Mouse (Mus musculus): ENCODE measurements around the gene Osbpl10. TPM values are rescaled to one million over a fixed set of nuclear protein-coding genes. Genes with fewer than 3 reads are reported as not detected.

The Osbpl10 gene
- total RNA-seq, 4 experiments from 2014 or later = 1.9 to 4.3 (median 3.1) TPM

DNA sequence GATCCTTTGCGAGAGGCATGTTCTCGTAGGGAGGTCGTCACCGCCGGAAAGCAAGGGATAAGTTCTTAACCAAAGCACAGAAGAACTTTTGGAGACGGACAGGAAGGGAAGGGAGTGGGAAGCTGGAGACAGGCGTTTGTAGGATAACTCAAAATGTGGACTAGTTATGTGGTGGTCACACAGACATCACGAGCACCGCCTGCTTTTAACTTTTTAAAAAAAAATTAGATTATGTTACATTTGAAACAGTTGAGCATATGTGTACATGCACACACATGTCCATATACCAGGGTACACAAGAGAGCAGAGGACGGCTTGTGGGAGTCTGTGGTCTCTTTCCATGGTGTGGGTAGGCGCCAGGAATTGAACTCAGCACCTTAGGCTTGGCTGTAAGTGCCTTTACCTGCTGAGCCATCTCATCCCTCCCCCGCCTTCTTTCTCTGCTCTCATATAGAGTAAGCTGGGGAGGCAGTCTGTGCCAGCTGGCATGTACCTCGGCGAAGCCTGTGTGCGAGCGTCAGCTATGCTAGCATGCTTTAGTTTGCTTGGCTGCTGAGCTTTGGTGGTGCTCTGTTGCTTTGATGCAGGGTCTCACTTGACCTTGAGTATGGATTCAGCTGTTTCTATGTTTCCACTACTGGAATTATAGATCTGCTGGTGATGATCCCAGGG is 4.5 kb downstream of the Osbpl10 start, which contains the start of gene Rps27rt:
Gene Rps27rt (minus strand): TSS at position 51 of the 672 bp plus-strand sequence.
- no peak for DNase-seq (ENCODE audit: low spot score in 2 of 2)

DNA sequence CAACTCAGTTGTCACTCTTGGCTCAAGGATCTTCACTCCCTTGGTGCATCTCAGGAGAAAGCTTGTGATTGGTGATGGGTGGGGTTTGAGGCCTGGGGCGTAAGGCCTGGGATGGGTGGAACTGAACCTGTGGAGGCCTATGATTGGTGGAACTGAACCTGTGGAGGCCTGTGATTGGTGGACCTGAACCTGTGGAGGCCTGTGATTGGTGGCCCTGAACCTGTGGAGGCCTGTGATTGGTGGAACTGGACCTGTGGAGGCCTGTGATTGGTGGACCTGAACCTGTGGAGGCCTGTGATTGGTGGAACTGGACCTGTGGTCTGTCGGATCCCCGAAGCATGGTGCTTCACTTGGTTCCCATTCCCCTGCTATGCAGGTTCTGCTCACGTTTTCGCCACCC is 7.4 kb downstream of the Osbpl10 start:
- DNase-seq (ENCODE audit: low spot score in 2 of 2) = no peak

DNA sequence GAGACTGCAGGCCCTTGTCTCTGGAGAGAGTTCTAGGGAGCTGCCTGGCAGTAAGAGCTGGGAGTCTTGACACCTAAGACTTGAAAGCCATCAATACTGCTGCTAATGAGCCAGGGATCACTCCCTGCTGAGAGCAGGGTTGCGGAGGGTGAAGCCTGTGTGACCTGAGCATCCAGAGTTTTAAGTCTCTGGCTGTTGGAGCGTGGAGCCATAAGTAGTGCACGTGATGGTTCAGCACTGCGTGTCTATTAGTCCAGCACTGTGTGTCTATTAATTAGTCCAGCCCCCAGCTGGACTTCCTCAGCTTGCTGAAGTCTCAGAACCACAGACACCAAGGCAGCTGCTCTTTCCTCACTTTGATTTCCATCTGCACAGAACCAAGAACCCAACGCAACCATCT is 8.0 kb downstream of the Osbpl10 start:
- DNase-seq (ENCODE audit: low spot score in 2 of 2) = no peak

DNA sequence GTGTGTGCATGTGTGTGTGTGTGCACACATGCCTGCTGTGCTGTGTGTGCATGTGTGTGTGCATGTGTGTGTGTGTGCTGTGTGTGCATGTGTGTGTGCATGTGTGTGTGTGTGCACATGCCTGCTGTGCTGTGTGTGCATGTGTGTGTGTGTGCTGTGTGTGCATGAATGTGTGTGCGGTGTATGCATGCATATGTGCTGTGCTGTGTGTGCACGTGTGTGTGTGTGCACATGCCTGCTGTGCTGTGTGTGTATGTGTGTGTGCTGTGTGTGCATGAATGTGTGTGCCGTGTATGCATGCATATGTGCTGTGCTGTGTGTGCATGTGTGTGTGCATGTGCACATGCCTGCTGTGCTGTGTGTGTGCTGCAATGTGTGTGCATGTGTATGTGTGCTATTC is 9.7 kb downstream of the Osbpl10 start:
- no peak for DNase-seq (ENCODE audit: low spot score in 2 of 2)

DNA sequence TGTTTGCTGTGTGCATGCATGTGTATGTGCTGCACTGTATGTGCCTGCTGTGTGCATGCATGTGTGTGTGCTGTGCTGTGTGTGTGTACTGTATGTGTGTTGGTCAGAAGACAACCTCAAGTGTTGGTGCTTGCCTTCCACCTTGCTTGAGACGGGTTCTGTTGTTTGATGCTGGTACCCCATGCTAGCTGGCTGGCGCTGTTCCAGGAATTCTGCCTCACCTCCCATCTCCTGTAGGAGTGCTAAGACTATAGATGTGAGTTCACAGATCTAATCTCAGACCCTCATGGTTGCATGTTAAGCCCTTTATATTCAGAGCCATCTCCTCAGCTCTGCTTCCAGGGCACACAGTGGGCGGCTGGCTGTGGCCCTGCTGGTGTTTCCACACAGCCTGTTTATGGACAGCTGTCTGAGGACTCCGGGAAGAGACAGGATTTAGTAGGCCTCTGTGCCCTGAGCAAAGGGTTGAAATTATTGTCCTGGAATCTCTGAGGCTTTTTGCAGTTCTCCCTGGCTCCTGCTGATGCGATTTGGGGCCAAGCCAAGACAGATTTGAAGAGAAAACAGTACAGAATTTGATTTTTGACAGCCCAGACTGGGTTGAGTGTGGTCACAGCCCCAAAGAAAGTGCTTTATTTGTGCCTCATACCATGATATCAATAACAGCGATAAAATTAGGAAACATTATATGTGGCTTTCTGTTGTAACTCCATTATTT is 10.4 kb downstream of the Osbpl10 start:
- DNase-seq (ENCODE audit: low spot score in 2 of 2) = no peak

DNA sequence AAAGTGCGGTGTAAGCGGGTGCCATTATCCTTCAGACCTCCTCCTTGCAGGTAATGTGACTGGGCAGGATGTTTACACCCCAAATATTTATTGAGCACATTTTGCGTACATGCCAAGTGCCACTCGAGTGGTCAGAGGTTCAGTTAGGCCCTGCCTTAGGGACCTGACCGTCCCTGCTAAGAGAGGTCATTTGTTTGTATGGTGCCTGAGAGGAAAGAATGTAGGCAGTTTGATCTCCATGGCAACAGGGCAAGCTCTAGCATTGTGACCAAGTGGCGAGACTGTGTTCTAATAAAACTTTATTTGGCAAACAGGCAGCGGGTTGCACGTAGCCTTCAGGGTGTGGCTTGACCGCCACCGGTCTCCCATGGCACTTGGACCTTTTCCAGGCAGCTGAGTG is 12.1 kb downstream of the Osbpl10 start:
- DNase-seq (ENCODE audit: low spot score in 2 of 2) = no peak

DNA sequence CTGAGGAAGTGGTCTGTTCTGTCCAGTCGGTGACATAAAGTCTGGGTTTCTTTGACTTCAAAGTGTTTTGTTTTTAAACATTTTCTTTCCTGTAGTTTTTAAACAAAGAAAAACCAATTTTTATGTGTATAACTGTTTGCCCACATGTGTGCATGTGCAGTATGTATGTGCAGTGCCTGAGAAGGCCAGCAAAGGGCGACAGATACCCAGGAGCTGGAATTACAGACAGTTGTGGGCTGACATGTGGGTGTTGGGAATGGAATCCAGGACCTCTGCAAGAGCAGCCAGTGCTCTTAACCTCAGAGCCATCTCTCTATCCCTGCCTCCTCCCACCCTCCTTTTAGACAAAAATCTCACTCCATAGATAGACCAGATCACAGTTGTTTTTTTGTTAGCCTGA is 14.2 kb downstream of the Osbpl10 start:
- no peak for DNase-seq (ENCODE audit: low spot score in 2 of 2)

DNA sequence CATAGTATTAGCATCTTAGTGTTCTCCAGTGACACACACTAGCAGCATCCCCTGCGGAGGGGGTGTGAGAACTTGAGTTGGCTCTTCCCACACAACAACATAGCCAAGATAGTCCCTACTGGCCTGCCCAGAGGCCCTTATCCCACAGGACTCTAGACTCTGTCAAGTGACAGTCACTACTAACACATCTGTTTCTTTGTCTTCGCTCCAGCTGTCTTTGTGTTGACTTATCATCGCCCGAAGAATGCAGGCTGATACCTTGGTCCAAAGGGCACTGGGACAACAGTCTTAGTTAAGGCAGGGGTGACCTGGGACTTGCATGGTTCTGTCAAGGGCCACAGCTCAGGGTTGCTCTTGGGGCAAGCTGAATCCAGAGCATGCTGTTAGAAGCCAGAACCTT is 16.9 kb downstream of the Osbpl10 start:
- DNase-seq (ENCODE audit: low spot score in 2 of 2) = no peak

DNA sequence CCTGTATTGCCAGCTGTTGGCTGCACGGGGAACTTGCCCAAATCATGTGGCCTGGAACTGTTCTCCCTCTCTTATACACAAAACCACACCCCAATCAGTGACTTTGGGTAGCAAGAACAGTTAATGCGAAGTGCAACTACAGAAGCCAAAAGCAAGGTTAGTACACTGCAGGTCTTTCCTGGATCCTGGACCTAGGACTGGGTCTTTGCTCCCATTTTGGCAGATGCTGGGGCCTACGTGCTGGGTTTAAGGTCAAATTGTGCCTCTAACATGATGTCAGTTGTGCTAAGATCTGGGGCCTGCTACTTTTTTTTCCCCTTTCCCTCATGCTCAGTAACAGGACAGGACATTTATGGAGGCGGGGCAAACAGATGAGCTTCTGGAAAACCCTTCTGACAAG is 17.3 kb downstream of the Osbpl10 start:
- DNase-seq (ENCODE audit: low spot score in 2 of 2) = no peak

DNA sequence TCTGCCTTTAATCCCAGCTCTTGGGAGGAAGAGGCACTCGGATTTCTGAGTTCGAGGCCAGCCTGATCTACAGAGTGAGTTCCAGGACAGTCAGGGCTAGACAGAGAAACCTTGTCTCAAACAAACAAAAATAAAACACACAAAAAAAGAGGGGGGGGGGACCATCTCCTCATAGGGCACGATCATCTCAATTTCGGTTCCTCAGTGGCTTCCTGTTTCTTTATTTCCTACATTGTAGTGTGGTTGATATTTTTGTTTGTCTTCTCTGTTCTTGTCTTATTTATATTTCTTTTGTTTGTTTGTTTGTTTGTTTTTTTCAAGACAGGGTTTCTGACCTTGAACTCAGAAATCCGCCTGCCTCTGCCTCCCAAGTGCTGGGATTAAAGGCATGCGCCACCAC is 18.1 kb downstream of the Osbpl10 start:
- DNase-seq (ENCODE audit: low spot score in 2 of 2) = no peak

DNA sequence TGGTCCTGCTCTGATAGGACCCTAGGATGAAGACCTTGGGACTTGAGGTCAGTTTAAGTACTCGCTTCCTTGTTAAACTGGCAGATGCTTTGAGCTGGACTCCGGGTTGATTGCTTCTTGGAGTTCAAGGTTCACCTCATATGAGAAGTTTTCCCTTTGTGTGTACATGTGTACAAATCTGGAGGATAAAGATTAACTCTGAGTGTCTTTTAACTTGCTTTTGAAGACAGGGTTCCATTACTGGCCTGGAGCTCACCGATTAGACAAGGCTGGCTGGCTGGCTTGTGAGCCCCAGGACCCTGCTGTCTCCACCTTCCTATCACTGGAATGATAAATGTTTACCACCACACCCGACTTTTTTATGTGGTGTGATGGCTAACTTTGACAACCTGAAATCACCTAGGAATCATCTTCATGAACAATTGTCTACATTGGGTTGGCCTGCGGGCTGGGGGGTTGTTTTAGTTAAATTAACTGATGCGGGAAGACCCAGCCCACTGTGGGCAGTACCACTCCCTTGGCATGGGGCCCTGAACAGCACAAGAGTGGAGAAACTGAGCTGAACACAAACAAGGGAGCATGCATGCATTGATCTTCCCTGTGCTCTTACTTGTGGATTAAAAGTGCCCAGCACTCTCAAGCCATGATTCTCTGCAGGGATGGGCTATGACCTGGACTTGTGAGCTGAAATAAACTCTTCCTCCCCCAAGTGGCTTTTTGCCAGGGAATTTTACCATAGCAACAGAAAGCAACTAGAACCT is 20.8 kb downstream of the Osbpl10 start:
- no peak for DNase-seq (ENCODE audit: low spot score in 2 of 2)

DNA sequence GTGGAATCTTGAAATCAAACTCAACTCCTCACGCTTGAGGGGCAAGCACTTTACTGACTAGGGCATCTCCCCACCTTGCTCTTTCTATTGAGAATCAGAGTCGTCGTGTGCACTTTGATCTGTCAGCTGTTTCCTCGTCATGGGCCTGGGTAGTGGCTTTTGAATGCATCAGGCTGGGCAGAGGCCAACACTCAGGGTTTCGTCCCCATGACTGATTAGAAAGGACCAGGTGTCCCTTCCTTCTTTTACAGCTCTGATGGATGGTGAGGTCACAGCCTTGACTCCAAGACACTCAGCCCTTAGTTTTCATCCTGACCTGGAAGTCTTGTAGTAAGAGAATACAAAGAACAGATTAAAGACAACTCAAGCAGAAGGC is 21.4 kb downstream of the Osbpl10 start:
- no peak for DNase-seq (ENCODE audit: low spot score in 2 of 2)

DNA sequence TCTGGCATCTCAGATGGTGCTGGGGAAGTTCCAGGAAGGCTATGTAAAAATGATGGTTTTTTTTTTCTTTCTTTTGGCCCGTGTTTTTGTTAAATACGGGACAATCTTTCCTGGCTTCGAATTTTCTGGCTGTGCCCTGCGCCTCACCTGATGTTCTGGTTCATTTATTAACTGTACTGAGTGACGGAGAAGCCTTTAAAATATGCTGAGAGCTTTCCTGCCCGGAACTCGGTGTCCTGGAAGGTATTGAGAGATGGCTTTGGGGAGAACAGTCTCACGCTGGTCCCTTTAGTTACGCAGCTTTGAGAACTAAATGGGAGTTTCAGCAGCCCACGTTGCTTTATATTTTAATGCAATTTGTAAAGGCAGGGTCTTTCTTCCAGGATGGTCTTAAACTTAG is 27.1 kb downstream of the Osbpl10 start:
- DNase-seq (ENCODE audit: low spot score in 2 of 2) = no peak

DNA sequence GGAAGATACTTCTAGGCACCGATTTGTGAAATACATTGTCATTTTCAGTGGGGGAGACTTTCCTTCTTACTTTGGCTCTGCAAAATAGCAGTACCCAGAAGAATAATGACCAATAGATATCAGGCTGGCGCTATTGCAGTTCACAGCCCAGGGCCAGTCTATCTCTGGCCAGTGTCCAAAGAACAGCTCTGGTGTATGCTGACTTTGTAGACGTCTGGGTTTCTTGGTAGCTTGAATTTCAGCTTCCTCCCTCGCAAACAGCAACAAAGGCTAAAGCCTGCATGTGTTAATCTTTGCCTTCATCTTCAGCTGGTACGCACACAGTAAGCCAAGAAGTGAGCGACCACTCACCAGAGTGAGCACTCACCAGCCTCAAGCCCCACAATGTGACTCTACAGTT is 29.4 kb downstream of the Osbpl10 start:
- DNase-seq (ENCODE audit: low spot score in 2 of 2) = no peak

DNA sequence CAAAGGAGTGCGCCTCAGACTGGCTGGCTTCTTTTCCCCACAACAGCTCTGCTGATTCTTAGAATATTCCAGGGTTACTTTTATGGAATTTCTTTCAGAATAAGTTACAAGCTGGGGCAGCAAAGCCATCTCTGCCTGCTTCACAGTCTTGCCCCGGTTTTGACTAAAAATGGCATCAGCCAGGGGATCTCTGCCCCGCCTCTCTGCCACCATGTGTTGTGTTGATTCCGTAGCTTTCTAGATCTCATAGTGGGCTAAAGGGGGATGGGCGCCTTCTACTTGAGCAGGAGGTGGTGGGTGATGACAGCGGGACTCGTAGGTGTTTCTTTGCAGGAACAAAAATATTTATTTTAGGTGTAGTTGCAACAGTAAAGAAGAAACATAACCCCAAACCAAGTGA is 29.8 kb downstream of the Osbpl10 start:
- DNase-seq (ENCODE audit: low spot score in 2 of 2) = no peak

DNA sequence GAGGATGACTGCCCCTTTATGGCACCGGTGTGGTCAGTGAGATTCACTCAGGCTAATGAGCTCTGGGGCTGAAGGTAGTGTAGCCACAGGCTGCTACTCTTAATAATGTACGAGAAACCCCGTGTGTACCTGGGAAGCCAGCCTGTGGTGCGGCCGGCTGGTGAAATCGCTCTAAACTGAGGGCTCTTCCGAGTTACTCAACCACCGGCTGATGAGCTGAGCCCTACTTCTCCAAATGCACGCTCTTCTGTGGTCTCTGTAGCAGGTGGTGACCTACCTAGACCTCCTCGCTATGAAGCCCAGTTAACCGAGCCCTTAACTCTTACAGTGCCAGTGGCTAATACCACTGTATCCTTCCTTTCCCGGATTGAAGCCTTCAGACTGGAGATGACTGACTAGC is 34.0 kb downstream of the Osbpl10 start:
- DNase-seq (ENCODE audit: low spot score in 2 of 2) = no peak

DNA sequence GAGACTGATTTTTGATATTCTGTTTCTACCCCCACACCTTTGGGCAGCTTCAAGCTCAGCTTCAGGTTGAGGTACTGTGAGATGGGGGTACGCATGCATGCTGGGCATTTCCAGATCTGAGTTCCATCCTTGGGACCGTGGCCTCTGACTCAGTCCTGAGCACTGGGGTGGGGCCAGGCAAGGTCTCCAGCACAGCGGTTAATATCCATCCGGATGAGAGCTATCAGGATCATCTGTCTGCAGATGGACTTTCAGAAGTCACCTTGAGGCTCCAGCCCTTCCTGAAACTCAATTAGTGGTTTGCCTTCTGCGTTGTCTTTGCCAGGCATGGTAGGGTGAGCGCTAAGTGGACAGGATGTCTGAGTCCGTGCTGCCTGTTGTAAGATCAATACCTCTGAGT is 41.8 kb downstream of the Osbpl10 start:
- no peak for DNase-seq (ENCODE audit: low spot score in 2 of 2)

DNA sequence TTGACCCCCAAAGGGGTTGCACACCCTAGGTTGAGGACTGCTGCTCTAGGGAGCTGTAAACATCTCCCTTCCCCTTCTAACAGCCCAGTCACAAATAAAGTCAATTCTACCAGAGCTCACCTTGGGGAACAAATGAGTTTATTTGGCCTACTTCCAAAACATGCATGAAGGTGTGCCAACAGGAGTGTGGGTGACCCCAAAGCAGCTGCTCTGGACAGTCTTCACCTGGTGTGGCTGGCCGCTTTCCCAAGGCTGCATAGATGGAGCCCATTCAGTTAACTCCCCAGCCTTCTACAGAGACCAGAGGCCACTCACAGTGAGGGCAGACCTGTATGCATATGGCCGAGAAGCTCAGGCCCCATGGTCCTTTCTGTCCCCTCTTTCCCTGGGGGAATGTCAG is 43.0 kb downstream of the Osbpl10 start:
- DNase-seq (ENCODE audit: low spot score in 2 of 2) = no peak

DNA sequence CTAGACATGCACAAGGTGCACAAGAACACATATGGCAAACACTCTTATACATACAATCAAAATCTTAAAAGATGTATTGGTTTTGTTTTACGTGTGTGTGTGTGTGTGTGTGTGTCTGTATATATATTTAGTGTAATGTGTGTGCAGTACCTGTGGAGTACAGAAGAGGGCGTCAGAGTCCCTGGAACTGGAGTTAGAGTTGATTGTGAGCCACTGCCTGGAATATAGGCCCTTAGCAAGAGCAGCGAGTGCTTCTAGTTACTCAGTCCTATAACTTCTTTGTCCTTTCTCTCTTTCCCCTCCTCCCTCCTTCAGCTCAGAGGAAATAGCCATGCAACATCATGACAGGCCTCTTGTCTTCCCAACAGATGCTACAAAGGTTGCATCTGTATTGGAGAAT is 44.8 kb downstream of the Osbpl10 start:
- no peak for DNase-seq (ENCODE audit: low spot score in 2 of 2)

DNA sequence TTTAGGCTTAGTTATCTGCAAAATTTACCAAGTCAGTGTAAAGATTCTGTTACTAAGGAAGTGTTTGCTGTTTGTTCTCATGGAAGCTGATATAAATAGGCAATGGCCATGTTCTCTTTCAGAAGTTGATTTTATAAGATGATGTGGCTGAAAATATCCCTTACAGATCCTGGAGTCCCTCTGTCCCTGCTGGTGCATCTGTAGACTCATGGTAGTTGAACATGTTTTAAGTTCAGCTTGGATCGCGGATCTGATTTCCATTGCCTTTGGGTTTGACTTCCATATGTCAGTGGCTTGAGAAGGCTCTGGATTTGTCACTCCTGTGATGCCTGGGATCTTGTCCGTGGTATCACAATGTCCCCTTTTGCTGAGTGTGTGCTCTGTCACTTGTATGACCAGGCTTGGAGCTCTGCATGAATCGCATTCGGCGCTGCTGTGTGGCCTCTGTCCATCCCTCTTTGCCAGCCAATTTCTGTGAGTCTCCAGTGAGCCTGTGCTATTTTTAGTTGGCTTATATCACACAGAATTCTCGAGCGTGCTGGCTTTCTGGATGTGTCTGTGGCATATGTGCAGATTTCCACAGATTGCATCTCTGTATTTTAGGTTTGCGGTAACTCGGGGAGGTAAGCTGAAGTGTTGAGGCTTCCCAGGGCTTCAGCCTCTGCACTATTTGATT is 45.5 kb downstream of the Osbpl10 start:
- peak in 1 of 2 experiments; percentile 40 for DNase-seq (ENCODE audit: low spot score in 2 of 2)

DNA sequence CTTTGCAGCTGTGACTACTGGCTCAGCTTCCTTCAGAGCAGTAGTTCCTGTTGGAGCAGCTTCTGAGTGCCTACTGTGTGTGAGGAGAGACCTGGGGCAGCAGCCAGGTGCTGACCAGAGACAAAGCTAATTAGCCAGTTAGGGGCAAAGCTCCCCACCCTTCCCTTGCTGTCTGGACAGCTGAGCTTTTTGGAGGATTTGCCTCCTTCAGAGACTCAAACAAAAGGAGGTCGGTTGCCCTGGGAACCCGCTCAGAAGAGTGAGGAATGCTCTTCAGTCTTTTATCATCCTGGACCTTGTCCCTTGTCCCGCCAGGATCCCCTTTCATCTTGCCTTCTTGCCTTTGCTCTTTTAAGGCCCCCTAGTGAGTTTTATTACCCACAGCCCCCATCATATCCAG is 50.9 kb downstream of the Osbpl10 start:
- no peak for DNase-seq (ENCODE audit: low spot score in 2 of 2)

DNA sequence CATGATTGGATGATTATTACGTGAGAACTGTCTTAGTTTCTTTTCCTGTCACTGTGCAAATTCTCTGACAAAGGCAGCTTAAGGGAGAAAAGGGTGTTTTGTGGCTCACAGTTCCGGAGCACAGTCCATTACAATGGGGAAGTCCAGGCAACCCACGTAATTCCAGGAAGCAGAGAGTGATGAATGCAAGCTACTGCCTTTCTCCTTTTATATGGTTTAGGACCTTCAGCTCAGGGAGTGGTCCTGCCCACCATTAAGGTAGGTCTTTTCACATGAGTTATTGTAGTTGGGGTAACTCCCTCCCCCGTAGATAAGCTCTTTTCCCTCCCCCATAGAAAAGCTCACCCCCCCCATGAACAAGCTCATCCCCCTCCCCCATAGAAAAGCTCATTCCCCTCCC is 52.2 kb downstream of the Osbpl10 start:
- no peak for DNase-seq (ENCODE audit: low spot score in 2 of 2)
